Comparison of ENCODE assay signal across 8 mouse cellular contexts in the genomic region with DNA sequence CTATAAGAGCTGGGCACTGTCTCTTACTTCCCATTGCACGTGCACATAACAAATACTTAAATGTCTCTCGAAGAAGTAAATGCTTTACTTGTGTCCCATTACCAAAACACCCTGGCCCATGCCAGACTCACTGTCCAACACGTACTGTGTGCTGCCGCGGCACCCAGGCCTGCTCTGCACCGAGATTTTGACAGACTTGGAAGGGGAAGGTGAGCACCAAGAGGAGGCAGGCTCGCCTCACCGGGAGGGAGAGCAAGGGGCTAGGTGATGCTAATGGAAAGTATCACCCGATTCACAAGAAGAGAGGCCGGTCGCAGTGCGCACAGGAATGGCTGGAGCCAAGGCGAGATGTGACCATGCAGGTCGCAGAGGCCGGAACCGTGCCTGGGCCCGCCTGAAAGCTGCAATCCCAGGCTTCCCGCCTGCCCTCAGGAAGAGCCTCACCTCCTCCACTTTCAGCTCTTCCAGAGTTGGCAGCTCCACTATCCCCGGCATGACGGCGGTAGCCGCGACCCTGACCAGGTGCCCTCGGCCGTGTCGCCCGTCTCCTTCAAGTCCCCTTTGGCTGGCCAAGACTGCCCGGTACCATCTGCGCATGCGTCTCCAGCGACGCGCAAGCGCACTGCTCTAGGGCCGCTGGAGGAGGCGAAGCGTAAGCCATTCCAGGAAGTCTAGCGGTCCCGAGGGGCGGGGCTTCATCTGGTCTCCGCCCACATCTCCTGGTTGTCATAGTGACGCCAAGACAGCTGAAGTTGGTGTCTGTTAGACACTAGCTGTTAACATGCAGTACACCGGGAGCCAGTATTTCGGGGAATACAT. TPM values are rescaled to one million over a fixed set of nuclear protein-coding genes. Genes with fewer than 3 reads are reported as not detected.
A peak's percentile ranks its signal among the peaks of the same experiment; 100 is the strongest.
DNase-seq lines count a peak whose midpoint lies in the region; ATAC-seq and TF ChIP-seq lines count a peak whose summit lies in the region.

A gene (minus strand): TSS at position 659 of the 819 bp plus-strand sequence.
A gene (plus strand): TSS at position 711 of the 819 bp plus-strand sequence.

- POLR2A ChIA-PET in Patski (lab: Charles Lee) = no interaction called here

- CTCF ChIA-PET in Patski (lab: Charles Lee) = interaction anchor here (1.1 kb wide), 1 partner anchor 65 kb away, joined by 3 read pairs; no protein-coding TSS in a partner anchor

- H3K4me3 ChIP-seq in hindbrain, embryonic 13.5 days = peak within 1 kb of the TSS; percentile 88

- ATAC-seq in Patski = peak; percentile 87
- peak; percentile 97 for ATAC-seq in hindbrain, embryonic 13.5 days (ENCODE audit: low FRiP score)

- no peaks in the 10 kb centered on the region for H3K9me3 ChIP-seq in hindbrain, embryonic 13.5 days

- 1% methylated on average over 44 of the region's 44 CpGs for WGBS in hindbrain, embryonic 13.5 days

- H3K27ac ChIP-seq in hindbrain, embryonic 13.5 days = peak within 1 kb of the TSS; percentile 70

- in situ Hi-C loops in Patski (cut with MboI; ENCODE audit: low pct_unique_long_range_greater_than_20kb) = no loop called here

- no peaks in the 10 kb centered on the region for H3K27me3 ChIP-seq in Patski
- H3K27me3 ChIP-seq in hindbrain, embryonic 13.5 days = no peaks in the 10 kb centered on the region

- H3K4me2 ChIP-seq in hindbrain, embryonic 13.5 days = peak within 1 kb of the TSS; percentile 77

- TF ChIP-seq CTCF in Patski (IDR thresholded peaks at IDR 0.05) = no peak

- H3K4me1 ChIP-seq in hindbrain, embryonic 13.5 days (replicated peaks) = peaks cover 29% of the 10 kb centered on the region

- peak within 1 kb of the TSS; percentile 95 for H3K9ac ChIP-seq in hindbrain, embryonic 13.5 days

- H3K36me3 ChIP-seq in hindbrain, embryonic 13.5 days = peaks cover 14% of the 10 kb centered on the region

- DNase-seq in Patski (ENCODE audit: low read depth, low spot score) = peak; percentile 92
- peak; percentile 99 for DNase-seq in cerebellum, postnatal 14 days
- peak; percentile 97 to 98 for DNase-seq in frontal cortex, postnatal 14 days (ENCODE audit: low spot score in 2 of 2)
- DNase-seq in layer of hippocampus, postnatal 25 days (ENCODE audit: extremely low spot score in 1 of 2, low spot score in 1 of 2) = peak; percentile 98 to 100
- peak; percentile 98 for DNase-seq in lung, postnatal 25 days (ENCODE audit: low spot score)
- peak; percentile 100 for DNase-seq in retina, embryonic 14.5 days (ENCODE audit: low spot score)
- peak; percentile 99 for DNase-seq in thymus, postnatal 4 days

RNA-seq across cellular contexts. Expression of the first gene that starts in this region (rescaled TPM):
- 282 TPM for polyA plus RNA-seq in Patski (2021)
- polyA plus RNA-seq in hindbrain, embryonic 13.5 days (2015; fragmentation: Nextera tagmentation; extraction: Ambion mirVana) = 261 and 262 TPM in 2 replicates
- total RNA-seq in layer of hippocampus, postnatal 25 days (2021) = 100 to 1,000 TPM; 184 to 222 TPM

RNA-seq across cellular contexts. Expression of the second gene that starts in this region (rescaled TPM):
- polyA plus RNA-seq in Patski (2021) = 5.5 TPM
- 1.9 and 5.7 TPM in 2 replicates for polyA plus RNA-seq in hindbrain, embryonic 13.5 days (2015; fragmentation: Nextera tagmentation; extraction: Ambion mirVana)
- 1 to 10 TPM in 1 of 2 experiments, under 1 TPM in 1; 0.66 to 1.5 TPM for total RNA-seq in layer of hippocampus, postnatal 25 days (2021)

Comparison
In these comparisons a context has a peak if more than half of its experiments do, and no peak if none do; other contexts are left out.
1. Peak in every context shown above with its lines: DNase-seq, ATAC-seq, H3K4me3 ChIP-seq and H3K27ac ChIP-seq.